Mouse (Mus musculus): ENCODE measurements around the gene Znfx1. TPM values are rescaled to one million over a fixed set of nuclear protein-coding genes. Genes with fewer than 3 reads are reported as not detected.

The Znfx1 gene
- total RNA-seq, 1 experiment from 2014 or later = 37.7 TPM

DNA sequence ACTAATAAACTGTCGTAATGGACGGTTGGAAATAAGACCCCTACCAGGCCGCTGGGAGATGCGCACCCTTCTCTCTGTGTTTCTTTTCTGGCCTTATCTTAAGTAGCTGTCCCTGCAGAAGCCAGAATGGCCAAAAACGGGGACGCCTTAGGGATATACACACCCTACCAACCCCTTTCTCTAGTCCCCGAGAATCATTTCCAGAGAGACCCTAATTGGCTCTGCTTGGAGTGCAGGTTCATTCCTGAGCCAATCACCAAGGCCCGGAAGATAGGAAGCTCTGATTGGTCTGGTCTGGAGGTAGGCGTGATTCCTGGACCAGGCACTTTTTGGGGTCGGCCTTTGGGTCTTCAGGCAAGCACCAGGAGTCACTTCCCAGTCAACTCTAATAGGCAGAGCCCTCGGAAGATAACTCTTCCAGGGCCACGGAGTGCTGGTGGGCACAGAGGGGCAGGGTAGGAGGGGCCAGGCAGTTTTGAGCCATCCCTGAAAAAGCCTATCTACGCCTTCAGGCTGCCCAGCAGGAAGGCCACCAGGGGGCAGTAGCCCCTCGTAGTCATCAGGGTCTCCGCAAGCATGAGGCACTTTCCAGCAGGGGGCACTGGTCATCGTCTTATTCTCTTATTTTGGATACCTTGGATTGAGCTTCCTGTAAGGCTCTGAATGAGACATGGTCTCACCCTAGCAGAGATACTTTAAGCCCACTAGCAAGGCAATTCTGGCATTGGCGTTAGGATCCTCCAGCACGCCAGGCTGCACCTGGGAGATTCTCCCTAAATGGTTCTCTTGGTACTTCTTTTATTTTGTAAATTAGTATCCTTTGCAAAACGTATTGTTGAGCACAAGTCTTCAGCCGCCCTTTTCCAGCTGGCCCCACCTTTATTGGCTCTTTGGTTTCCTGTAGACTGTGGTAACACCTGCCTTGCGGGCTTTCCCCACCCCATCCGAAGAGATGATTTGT, 9.1 kb upstream of the Znfx1 start:
- DNase-seq = peak; percentile 97

DNA sequence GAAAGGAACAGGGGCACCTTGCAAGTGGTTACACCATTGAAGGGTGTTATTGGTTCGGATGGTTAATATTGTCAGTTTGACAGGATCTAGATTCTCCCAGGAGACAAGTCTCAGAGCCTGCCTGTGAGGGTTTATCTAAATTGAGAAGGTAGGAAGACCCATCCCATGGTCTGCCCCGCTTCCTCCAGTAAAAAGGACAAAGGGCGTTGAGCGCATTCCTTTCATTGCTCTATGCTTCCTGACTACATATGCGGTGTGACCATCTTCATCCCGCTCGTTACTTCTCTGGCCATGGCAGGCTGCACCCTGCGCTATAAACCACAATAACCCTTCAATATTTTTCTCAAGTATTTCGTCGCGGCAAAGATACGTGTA, 8.4 kb upstream of the Znfx1 start:
- DNase-seq = no peak

DNA sequence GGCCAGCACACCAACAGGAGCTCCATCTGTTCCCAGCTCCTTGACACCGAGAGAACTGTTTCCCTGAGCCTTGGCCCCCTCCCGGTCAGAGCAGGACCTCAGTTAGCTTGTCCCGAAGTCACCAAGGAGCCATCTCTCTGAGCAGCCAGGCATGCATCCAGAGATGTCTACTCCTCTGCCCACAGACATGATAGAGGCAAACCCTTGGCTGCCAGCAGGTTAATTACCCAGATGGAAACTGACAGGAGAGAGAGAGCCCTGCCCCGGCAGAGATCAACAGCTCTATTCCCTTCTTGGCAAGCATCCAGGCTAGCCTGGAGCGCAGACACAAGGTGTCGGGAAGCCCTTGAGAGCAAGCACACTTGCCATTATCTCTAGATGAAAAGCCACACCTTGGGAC, 7.5 kb upstream of the Znfx1 start:
- no peak for DNase-seq

DNA sequence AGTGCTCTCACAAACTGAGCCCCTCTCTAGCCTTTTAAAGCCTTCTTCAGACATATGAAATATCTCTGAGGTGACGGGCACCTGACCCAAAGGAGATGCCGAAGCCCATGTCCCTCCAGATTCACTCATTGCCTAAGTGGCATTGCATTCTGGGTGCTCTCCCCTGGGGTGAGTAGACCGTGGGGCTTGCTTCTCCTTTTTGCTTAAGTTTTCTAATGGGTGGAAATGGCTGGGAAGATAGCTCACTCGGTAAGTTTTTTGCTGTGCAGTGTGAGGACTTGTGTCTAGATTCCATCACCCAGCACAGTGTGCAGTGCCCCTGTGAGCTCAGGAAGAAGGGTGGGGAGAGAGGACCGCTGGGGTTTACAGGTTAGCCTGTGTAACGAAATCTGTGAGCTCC, 4.8 kb upstream of the Znfx1 start:
- no peak for DNase-seq

DNA sequence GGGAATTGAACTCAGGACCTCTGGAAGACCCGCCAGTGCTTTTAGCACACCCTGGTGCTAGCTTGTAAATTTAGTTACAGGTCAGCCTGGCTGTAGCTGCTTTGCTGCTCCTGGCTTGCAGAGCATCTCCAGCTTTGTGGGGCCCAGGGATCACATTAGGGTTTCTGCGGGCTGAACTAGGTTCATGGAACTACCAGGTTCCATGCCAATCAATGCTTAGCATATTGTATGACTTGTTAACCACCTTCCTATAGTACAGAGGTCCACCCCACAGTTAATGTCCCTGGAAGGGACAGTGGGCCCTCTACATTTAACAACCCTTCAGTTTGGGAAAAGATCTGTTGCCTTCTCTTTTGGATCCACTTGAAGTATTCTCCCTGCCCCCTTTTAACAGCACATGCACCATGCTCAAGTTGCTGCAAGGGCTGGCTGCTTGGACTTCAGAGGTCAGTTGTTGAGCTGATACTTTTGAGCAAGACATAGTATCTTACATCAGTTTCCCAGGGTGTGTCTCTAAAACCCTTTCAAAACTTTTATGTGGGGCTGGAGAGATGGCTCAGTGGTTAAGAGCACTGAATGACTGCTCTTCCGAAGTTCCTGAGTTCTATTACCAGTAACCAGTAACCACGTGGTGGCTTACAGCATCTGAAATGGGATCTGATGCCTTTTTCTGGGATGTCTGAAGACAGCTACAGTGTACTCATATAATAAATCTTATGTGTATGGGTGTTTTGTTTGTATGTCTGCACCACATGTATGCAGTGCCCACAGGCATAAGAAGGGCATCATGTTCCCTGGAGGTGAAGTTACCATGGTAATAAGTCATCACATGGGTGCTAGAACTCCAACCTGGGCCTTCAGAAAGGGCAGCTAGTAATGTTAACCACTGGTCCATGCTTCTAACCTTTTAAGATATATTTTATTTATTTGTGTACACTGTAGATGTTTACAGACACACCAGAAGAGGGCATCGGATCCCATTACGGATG, 4.0 kb upstream of the Znfx1 start:
- DNase-seq = no peak

DNA sequence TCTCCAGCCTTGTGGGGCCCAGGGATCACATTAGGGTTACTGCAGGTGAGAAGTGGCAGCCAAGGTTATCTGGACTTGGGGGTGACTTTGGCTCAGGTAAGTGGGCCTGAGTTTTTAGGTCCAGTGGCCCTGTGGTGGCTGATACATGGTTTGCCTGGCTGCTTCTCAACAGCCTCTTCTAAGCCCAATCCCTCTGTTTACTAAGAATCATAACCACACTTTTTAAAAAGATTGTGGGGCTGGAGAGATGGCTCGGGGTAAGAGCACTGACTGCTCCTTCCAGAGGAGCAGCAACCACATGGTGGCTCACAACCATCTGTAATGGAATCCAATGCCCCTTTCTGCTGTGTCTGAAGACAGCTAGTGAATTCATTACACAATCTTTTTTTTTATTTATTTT, 3.2 kb upstream of the Znfx1 start:
- DNase-seq = no peak

DNA sequence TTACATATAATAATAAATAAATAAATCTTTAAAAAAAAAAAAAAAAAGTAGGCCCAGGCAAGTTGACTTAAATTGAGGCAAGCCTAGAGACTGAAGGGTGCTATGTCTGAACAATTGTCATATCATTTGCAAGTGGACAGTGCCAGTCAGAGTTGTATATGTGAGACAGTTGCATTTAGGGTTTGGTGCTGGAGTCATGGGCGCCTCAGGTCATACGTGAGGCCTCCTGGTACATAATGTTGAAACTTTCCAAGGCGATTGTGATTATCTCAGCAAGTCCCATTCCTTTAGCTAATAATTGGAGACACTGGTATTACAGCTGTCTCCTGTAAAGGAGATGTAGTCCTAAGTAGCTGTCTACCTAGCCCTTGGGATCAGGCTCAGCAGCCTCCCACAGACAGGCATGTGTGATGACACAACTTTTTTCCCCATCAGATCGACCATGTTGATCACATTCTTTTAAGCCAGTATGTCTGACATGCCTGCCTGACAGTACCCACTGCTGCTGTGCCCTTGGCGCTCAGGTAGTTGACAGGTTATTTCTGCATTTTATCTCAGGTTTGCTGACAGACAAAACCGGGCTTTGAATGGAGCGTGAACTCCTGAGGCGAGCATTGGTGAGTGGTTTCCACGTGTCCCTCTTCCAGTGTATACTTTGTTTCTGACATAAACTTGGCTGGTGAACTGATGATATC, 1.9 kb upstream of the Znfx1 start:
- no peak for DNase-seq

DNA sequence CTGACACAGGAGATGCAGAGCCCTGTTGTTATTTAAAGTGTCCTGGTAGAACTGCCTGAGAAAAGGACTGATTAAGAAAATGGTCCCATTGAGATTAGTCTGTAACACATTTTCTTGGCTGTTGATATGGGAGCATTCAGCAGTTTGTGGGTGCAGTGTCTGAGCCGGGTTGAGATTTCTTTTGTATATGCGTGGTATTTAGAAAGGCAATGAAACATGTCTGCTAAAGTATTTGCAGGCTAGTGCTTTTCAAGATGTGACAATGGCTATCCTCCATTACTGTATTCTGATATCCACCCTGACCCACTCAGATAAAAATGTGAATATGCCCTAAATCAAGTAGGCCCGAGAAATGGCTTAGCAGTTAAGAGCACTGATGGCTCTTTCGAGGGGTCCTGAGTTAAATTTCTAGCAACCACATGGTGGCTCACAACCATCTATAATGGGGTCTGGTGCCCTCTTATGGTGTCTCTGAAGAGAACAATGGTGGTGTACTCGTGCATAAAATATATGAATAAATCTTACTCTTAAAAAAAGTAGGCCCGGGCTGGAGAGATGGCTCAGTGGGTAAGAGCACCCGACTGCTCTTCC, 1.2 kb upstream of the Znfx1 start:
- DNase-seq = no peak

DNA sequence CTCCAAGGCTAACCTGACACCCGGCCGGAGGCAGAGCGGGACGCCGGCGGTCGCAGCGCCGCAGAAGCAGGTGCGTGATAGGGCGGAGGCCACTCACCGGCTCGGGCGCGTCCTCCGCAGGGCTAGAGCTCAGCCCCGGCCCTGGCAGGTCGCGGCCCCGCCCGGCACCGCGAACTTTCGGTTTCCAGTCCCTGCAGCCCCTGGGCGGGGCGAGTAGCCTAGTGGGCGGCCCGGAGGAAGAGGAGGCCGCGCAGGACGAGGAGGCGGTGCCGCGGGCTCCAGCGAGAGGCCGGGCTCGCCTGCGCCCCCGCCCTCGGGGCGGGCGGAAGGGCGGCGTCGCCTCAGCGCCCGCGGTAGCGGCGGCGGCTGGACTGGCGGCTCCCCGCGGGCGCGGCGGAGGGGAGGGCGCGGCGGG, 311 bp downstream of the Znfx1 start:
- peak; percentile 97 for DNase-seq

DNA sequence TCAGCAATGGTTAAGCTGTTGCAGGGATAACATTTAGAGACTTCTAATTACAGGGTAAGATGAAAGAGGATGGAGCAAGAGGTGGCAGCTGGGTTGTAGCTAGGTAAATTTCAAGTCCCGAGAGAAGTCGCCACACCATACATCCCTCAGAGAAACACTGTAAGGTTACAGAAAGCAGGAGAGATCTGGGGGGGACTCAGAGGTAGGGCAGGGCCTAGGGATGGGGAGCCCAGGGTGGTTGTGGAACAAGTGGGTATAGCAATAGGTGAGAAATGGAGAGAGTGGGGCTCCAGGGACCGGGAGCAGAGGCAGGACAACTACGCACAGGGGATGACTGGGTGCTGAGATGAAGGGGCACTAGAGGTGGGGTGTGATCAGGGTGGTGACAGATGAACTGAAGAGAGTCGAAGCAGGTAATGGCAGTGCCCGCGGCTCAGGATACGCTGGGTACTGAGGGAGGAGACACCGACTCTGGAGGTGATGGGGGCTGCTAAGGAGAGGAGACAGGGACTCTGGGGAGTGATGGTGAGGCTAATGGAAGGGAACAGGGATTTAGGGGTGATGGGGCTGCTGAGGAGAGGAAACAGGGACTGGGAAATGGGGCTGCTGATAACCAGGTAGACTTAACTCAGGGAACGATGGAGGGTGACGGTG, 1.3 kb downstream of the Znfx1 start:
- no peak for DNase-seq

DNA sequence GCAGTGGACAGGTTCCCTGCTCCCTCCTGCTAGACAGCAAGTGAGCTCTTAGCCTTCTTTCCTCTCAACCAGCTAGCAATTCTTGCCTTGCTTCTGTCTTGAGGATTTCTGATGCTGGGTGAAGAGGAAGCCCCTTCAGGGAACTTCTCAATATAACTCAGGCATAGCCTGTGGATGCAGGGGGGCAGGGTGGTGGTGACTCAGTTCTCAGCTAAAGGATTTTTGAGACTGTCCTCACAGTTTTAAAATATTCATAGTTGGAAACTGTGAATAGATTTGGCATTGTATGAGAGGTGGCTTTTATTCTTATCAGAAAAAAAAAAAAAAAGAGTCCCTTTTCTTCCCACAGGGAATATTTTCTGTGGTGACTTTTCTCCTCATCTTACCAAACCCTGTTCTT, 2.1 kb downstream of the Znfx1 start:
- DNase-seq = no peak

DNA sequence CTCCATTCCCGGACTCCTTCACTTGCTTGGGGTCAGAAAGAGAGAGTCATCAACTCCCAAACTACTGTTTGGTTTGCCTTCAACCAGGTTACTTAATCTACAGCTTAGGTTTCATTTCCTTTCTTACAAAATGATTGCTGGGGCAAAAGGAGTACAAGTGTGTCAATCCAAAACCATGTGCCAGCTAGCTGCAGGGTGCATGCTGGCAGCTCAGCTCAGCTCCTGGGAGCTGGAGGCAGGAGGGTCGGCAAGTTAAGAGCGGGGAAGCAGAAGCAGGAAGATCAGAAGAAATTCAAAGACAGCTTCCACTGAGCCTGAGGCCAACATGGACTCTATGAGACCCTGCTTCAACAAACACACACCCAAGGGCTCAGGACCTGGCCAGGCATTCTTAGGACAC, 2.5 kb downstream of the Znfx1 start:
- DNase-seq = no peak

DNA sequence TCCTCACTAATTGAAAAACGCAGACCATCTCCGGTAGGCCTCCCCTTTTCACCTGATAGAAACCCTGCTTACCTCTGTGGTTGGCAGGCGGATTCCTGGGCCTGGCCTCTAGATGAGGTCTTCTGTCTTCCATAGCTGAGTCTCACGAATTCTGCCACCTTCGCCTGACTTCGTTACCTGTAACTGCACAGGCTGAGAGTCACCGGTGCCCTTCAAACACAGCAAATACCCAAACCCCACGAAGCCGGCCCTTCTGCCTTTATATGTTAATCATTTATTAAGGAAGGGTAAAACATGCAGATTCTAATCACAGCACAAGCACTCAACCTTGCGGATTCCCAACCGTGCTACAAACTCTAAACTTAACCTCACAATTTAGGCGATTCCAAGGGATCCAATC, 2.9 kb downstream of the Znfx1 start:
- no peak for DNase-seq

DNA sequence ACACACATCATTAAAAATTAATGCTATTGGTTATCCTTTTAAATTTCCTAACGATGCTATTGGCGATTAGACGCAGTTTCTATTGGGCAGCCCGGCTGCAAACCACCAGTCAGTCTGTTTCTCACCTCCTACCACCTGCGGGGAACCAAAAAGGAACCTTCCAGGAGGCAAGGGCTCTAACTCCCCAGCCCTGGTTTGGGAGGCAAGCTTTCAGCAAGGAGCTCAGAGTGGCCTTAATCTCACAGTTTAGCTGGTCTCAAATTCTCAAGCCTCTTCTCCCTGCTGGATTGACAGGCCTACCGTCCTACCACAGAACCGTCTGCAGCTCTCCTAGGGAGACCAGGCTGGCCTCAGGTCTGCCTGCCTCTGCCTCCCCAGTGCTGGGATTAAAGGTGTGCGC, 3.3 kb downstream of the Znfx1 start:
- DNase-seq = no peak

DNA sequence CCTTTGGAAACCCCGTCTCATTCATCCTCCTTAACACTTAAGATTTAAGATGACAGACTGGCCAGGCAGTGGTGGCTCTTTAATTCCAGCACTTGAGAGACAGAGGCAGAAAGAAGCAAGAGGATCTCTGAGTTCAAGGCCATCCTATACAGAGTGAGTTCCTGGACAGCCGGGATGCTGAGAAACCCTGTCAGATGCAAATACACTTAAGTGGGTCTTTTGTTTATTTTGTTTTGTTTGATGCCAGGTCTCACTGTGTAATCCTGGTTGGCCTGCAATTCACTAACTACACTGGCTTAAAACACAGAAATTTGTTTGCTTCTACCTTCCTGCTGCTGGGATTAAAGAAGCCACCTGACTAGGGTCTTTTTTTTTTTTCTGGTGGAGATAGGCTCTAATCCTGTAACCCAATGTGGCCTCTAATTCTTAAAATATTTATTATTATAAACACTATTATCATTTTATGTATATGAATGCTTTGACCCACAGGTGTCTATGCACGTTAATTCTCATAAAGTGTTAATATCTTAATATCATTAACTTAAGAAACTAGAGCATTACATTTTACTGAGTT, 3.9 kb downstream of the Znfx1 start:
- no peak for DNase-seq

DNA sequence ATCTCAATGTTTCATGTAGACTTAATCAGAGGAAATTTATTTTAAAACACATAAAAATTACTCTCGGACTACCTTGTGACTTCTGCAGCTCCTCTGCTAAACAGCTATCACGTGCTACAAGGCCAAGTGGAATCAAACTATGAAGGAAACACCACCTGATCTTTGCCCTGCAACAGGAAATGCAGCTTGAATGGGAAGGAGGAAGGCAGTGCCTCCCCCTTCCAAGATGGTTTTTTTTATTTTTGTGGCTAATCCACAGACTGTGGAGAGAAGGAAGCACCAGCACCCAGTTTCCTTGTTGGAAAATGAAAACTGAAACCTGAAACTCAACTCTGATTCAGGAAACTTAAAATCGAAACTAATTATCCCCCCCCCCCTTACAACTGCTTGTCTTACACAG, 4.6 kb downstream of the Znfx1 start:
- no peak for DNase-seq

DNA sequence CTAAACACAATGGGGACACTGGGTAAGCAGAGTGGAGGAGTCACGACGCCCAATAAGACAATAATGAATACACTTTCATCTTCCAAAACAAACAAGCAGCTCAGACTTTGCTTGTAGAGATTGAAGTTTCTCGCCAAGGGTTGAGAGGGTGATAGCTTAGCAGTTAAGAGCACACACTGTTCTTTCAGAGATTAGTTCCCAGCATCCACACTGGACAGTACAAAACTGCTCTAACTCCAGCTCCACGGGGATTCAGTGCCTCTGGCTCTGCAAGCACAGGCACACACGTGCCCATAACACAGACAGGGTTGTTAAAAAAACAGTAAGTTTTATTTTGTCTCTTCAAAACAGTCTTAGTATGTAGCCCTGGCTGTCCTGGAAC, 5.9 kb downstream of the Znfx1 start:
- no peak for DNase-seq

DNA sequence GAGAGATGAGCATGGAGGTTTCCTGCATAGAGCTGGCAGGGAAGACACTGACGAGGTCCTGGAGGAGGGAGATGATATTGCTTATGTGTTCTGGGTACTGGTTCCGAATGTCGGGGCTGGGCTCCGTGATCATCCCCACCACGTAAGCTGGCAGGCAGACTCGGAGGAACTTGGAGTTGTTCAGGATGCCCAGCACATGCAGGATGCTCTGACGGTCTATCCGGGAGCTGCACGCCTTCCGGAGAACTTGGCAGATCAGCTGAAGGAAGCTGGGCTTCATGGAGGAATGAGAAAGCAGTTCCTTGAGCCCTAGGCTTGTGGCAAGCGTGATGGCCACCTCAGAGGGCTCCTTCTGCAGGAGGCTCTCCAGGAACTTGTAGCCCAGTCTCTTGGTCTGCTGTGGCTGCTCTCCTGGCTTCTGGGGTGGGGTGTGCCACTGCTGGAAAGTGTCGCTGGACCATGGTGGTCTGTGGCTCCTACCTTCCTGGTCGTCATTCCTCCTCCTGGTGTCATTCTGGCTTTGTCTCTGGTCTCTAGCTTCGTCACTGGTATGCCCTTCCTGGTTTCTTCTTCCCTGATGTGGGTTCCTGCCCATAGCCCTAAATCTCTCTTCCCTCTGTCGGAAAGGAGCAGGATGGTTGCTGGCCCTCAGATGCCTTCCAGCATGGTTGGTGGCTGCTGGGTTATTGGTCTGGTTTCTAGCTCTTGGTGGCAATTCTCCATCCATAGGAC, 6.4 kb downstream of the Znfx1 start:
- DNase-seq = no peak

DNA sequence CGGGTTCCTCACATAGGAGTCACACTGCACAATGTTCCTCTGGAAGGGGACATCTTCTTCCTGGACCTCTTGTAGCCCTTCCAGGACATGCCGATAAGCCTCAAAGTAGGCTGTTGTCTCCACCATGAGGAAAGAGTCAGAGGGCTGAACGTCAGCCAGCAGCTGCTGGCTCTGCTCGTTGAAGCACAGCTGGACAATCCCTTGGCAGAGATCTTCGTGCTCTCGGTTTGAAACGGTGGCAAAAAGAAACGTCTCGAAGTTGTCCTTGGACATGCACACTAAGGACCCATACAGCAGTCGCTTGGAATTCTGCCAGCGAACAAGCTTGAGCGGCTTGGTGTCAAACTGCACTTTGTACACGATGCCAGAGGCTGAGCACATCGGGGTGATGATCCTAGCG, 7.4 kb downstream of the Znfx1 start:
- DNase-seq = peak; percentile 59

DNA sequence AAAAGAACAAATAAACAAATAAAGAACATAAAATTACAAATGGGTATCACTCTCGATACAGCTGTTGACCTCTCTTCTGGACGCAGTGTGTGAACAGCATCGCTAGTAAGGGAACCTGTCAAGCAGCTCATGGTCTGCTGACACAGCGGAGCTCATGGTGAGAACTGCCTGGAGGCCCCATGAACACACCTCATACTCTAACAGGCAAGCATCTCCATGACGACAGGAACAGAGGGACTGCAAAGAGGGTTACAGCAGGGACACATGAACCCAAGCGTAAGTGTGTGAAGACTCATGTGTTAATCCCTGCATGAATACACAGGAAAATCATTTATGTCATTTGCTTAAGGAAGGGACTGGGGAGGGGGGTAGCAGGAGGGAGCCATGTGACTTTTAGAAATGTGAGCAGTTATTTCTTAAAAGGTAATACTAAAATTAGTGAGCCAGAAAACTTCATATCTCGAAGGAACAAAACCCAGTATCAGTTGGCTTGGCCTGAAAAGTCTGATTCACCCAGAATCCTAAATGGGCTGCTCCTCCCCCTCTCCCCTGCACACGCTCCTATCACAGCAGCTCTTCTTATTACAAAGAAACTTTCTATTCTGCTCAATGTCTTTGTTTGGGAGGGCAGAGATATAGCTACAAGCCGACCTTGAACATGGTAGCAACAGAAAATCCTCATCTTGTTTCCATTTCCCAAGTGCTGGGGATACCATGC, 9.5 kb downstream of the Znfx1 start:
- no peak for DNase-seq
